Comparison of ENCODE assay signal across 9 mouse cellular contexts in the genomic region with DNA sequence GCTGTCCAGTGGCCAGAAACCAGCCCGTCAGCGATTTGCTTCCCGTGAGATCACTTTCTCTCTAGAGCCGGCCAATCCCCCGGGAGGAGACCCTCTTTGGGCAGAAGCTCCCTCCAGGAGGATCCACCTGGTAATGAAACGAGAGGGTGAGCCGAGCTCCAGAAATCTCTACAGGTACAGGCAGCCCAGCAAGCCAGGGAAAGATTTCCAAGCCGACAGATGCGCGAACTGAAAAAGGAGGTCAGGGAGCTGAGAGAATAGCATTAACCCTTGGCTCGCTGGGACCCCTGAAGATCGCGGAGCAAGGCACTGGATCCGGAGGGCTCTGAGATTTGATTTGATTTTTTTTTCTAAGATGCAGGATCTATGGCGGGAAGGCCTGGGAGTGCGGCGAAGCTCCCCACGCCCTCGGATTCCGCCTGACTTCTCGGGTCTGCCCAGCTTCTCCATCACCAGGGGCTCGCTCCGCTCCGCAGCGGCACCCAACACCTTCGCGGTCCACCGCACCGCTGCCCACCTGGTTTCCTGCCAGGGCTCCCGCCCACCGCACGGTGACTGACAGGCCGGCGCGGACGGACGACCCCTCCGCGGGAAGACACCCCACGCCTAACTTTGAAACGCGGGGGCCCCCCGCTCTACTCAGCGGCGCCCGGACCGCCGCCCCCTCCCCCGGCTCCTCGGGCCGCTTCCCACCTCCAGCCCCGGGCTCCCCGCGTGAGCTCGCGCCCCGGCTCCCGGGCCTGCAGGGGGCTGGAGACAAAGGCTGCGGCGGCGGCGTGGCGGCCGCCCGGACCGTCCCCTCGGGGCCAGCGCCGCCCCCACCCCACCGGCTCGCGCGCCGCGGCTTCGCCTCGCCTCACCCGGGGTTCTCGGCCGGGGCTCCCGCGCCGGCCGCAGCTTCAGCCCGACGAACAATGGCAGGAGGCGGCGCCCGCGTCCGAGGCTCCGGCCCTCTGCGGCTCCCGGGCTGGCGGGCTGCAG. TPM values are rescaled to one million over a fixed set of nuclear protein-coding genes. Genes with fewer than 3 reads are reported as not detected.
A peak's percentile ranks its signal among the peaks of the same experiment; 100 is the strongest.
DNase-seq lines count a peak whose midpoint lies in the region; ATAC-seq and TF ChIP-seq lines count a peak whose summit lies in the region.
"Had no signal": no experiment of that assay in that cellular context is flagged by ENCODE, and none has a peak within 500 bp of the region (broad histone marks: within the 10 kb centered on the region; RNA-seq: fewer than 3 reads in every experiment).

No protein-coding gene starts in this region.

- H3K4me2 ChIP-seq in forebrain, embryonic 12.5 days, result peak overlapping the region; percentile 72
- peak overlapping the region; percentile 67 for H3K4me2 ChIP-seq in hindbrain, embryonic 12.5 days (replicated peaks)
- H3K4me2 ChIP-seq in midbrain, embryonic 14.5 days (ENCODE audit: low read length), result peak overlapping the region; percentile 81
- peak overlapping the region; percentile 97 for H3K4me2 ChIP-seq in stomach, embryonic 16.5 days (ENCODE audit: low read depth, low read length)

- H3K27me3 ChIP-seq in forebrain, embryonic 12.5 days, result peaks cover 25% of the 10 kb centered on the region
- H3K27me3 ChIP-seq in hindbrain, embryonic 12.5 days, result no peaks in the 10 kb centered on the region
- H3K27me3 ChIP-seq in limb, embryonic 10.5 days (ENCODE audit: low read depth, poor library complexity, severe bottlenecking), result no peaks in the 10 kb centered on the region
- no peaks in the 10 kb centered on the region; the same call in 1 of the 2 replicates for H3K27me3 ChIP-seq in midbrain, embryonic 14.5 days (ENCODE audit: control insufficient read depth, insufficient read depth, low read length)
- H3K27me3 ChIP-seq in stomach, embryonic 16.5 days (ENCODE audit: control insufficient read depth, insufficient read depth, low read length), result no peaks in the 10 kb centered on the region

- no peak for TF ChIP-seq CTCF in gastrocnemius, adult 2 months (IDR thresholded peaks at IDR 0.05)

- H3K4me3 ChIP-seq in gastrocnemius, adult 2 months, result peak overlapping the region; percentile 91
- peak overlapping the region; percentile 99 for H3K4me3 ChIP-seq in forebrain, embryonic 12.5 days (replicated peaks)
- H3K4me3 ChIP-seq in hindbrain, embryonic 12.5 days, result peak overlapping the region; percentile 99
- H3K4me3 ChIP-seq in limb, embryonic 10.5 days, result peak overlapping the region; percentile 99
- peak overlapping the region; percentile 92 for H3K4me3 ChIP-seq in midbrain, embryonic 14.5 days (replicated peaks; ENCODE audit: low read depth, low read length)
- peak overlapping the region; percentile 85 for H3K4me3 ChIP-seq in stomach, embryonic 16.5 days (replicated peaks; ENCODE audit: low read length)

- DNase-seq in gastrocnemius, adult 2 months, result peak; percentile 53
- DNase-seq in gastrocnemius, postnatal 36 days, result no peak
- DNase-seq in brain, adult 2 months (ENCODE audit: low read depth, low spot score), result peak; percentile 92
- DNase-seq in limb, embryonic 10.5 days (ENCODE audit: low spot score), result peak; percentile 76
- DNase-seq in midbrain, embryonic 14.5 days, result peak; percentile 82

- H3K36me3 ChIP-seq in forebrain, embryonic 12.5 days (replicated peaks), result no peaks in the 10 kb centered on the region
- no peaks in the 10 kb centered on the region for H3K36me3 ChIP-seq in hindbrain, embryonic 12.5 days
- no peaks in the 10 kb centered on the region for H3K36me3 ChIP-seq in limb, embryonic 10.5 days
- H3K36me3 ChIP-seq in midbrain, embryonic 14.5 days (ENCODE audit: control insufficient read depth, insufficient read depth, low read length), result no peaks in the 10 kb centered on the region
- no peaks in the 10 kb centered on the region for H3K36me3 ChIP-seq in stomach, embryonic 16.5 days (ENCODE audit: control insufficient read depth, insufficient read depth, low read length)

- H3K9ac ChIP-seq in forebrain, embryonic 12.5 days, result peak overlapping the region; percentile 99
- peak overlapping the region; percentile 99 for H3K9ac ChIP-seq in hindbrain, embryonic 12.5 days
- H3K9ac ChIP-seq in midbrain, embryonic 14.5 days (replicated peaks; ENCODE audit: low read length), result peak overlapping the region; percentile 99
- H3K9ac ChIP-seq in stomach, embryonic 16.5 days (ENCODE audit: low read length), result peak overlapping the region; percentile 91

- under 1% methylated on average over 80 of the region's 95 CpGs for WGBS in forebrain, embryonic 12.5 days
- WGBS in hindbrain, embryonic 12.5 days, result under 1% methylated on average over 87 of the region's 95 CpGs
- WGBS in limb, embryonic 10.5 days, result 2% methylated on average over 91 of the region's 95 CpGs
- under 1% methylated on average over 94 of the region's 95 CpGs for WGBS in midbrain, embryonic 14.5 days
- WGBS in stomach, embryonic 16.5 days, result under 1% methylated on average over 95 of the region's 95 CpGs

- H3K4me1 ChIP-seq in forebrain, embryonic 12.5 days, result peaks cover 39% of the 10 kb centered on the region
- H3K4me1 ChIP-seq in hindbrain, embryonic 12.5 days, result peaks cover 47% of the 10 kb centered on the region
- H3K4me1 ChIP-seq in limb, embryonic 10.5 days, result peaks cover 23% of the 10 kb centered on the region
- peaks cover 41% of the 10 kb centered on the region for H3K4me1 ChIP-seq in midbrain, embryonic 14.5 days (ENCODE audit: control insufficient read depth, insufficient read depth, low read length)
- H3K4me1 ChIP-seq in stomach, embryonic 16.5 days (ENCODE audit: control insufficient read depth, insufficient read depth, low read length), result no peaks in the 10 kb centered on the region

- ATAC-seq in forebrain, embryonic 12.5 days (ENCODE audit: low FRiP score), result peak; percentile 66
- ATAC-seq in hindbrain, embryonic 12.5 days (ENCODE audit: low FRiP score), result peak; percentile 62
- ATAC-seq in midbrain, embryonic 14.5 days (ENCODE audit: low FRiP score, low TSS enrichment), result peak; percentile 52
- no peak; the same call in none of the 2 replicates for ATAC-seq in stomach, embryonic 16.5 days (ENCODE audit: insufficient read depth, low FRiP score)

- intact Hi-C loops in gastrocnemius, adult 2 months (cut with DNase I), result no loop called here
- intact Hi-C loops in gastrocnemius, postnatal 36 days (cut with DNase I), result loop anchor here (1.0 kb wide), 1 partner anchor 26 kb away; a partner anchor contains a TSS

- H3K9me3 ChIP-seq in forebrain, embryonic 12.5 days, result no peaks in the 10 kb centered on the region
- H3K9me3 ChIP-seq in hindbrain, embryonic 12.5 days (replicated peaks), result no peaks in the 10 kb centered on the region
- no peaks in the 10 kb centered on the region for H3K9me3 ChIP-seq in limb, embryonic 10.5 days (replicated peaks)
- no peaks in the 10 kb centered on the region for H3K9me3 ChIP-seq in midbrain, embryonic 14.5 days (ENCODE audit: control insufficient read depth, low read length)
- H3K9me3 ChIP-seq in stomach, embryonic 16.5 days (replicated peaks; ENCODE audit: control insufficient read depth, low read length), result no peaks in the 10 kb centered on the region

- peak overlapping the region; percentile 80 for H3K27ac ChIP-seq in gastrocnemius, adult 2 months
- H3K27ac ChIP-seq in forebrain, embryonic 12.5 days, result peak overlapping the region; percentile 98
- peak overlapping the region; percentile 99 for H3K27ac ChIP-seq in hindbrain, embryonic 12.5 days
- H3K27ac ChIP-seq in limb, embryonic 10.5 days, result peak overlapping the region; percentile 99
- H3K27ac ChIP-seq in midbrain, embryonic 14.5 days (replicated peaks; ENCODE audit: low read depth, low read length), result peak overlapping the region; percentile 99
- peak overlapping the region; percentile 84 for H3K27ac ChIP-seq in stomach, embryonic 16.5 days (ENCODE audit: low read length)

RNA-seq across cellular contexts. Expression of a gene that starts 26.2 kb away (rescaled TPM):
- total RNA-seq in gastrocnemius, adult 2 months (2021), result under 1 TPM in 1 of 2 experiments, not detected in 1; 0.08 TPM
- total RNA-seq in gastrocnemius, postnatal 36 days (2021), result not detected
- polyA plus RNA-seq in forebrain, embryonic 12.5 days (2016; fragmentation: Nextera tagmentation; extraction: Ambion mirVana), result 0.08 TPM in 1 of 2 replicates, not detected in the other
- 0.09 TPM in 2 replicates for polyA plus RNA-seq in hindbrain, embryonic 12.5 days (2016; fragmentation: Nextera tagmentation; extraction: Ambion mirVana)
- not detected in 2 replicates for polyA plus RNA-seq in limb, embryonic 10.5 days (2016; fragmentation: Nextera tagmentation; extraction: Ambion mirVana)
- polyA plus RNA-seq in midbrain, embryonic 14.5 days (2014; fragmentation: Nextera tagmentation; extraction: Ambion mirVana), result not detected in 2 replicates
- 0.05 TPM in 1 of 2 replicates, not detected in the other for polyA plus RNA-seq in stomach, embryonic 16.5 days (2015; fragmentation: Nextera tagmentation; extraction: Ambion mirVana)
- total RNA-seq: layer of hippocampus, postnatal 25 days had no signal

RNA-seq across cellular contexts. Expression of a gene that starts 26.8 kb away (rescaled TPM):
- total RNA-seq in gastrocnemius, adult 2 months (2021), result 100 to 1,000 TPM; 102 to 113 TPM
- 10 to 100 TPM; 92.0 to 92.7 TPM for total RNA-seq in gastrocnemius, postnatal 36 days (2021)
- polyA plus RNA-seq in forebrain, embryonic 12.5 days (2016; fragmentation: Nextera tagmentation; extraction: Ambion mirVana), result 136 and 158 TPM in 2 replicates
- 198 and 210 TPM in 2 replicates for polyA plus RNA-seq in hindbrain, embryonic 12.5 days (2016; fragmentation: Nextera tagmentation; extraction: Ambion mirVana)
- polyA plus RNA-seq in limb, embryonic 10.5 days (2016; fragmentation: Nextera tagmentation; extraction: Ambion mirVana), result 105 and 122 TPM in 2 replicates
- 88.3 and 116 TPM in 2 replicates for polyA plus RNA-seq in midbrain, embryonic 14.5 days (2014; fragmentation: Nextera tagmentation; extraction: Ambion mirVana)
- polyA plus RNA-seq in stomach, embryonic 16.5 days (2015; fragmentation: Nextera tagmentation; extraction: Ambion mirVana), result 55.7 and 60.0 TPM in 2 replicates

Comparison
In these comparisons a context has a peak if more than half of its experiments do, and no peak if none do; other contexts are left out.
1. DNase-seq: peak in gastrocnemius, adult 2 months (single experiment), brain, adult 2 months (single experiment), limb, embryonic 10.5 days (single experiment) and midbrain, embryonic 14.5 days (single experiment); none in gastrocnemius, postnatal 36 days (0 of 2).
2. Peak in every context shown above with its lines, with median percentiles within 50 percentile points of each other: H3K27ac ChIP-seq, H3K4me3 ChIP-seq, H3K4me2 ChIP-seq and H3K9ac ChIP-seq.